ENCODE assay signal across 7 mouse cellular contexts in genomic region chr10:17795767-17796631, GRCm38 (mm10). TPM values are rescaled to one million over a fixed set of nuclear protein-coding genes. Genes with fewer than 3 reads are reported as not detected.
DNase-seq lines count a peak whose midpoint lies in the region; ATAC-seq lines count a peak whose summit lies in the region.

Gene Txlnb (plus strand): TSS chr10:17796226.

- H3K9me3 ChIP-seq in embryonic facial prominence, embryonic 10.5 days, result no peaks in the 10 kb centered on the region
- no peaks in the 10 kb centered on the region for H3K9me3 ChIP-seq in limb, embryonic 15.5 days
- no peaks in the 10 kb centered on the region for H3K9me3 ChIP-seq in midbrain, embryonic 15.5 days

- DNase-seq in ZHBTc4 (ENCODE audit: low read depth, low spot score), result peak; percentile 79
- DNase-seq in embryonic facial prominence, embryonic 10.5 days (ENCODE audit: low spot score), result peak; percentile 82
- peak; percentile 85 to 87 for DNase-seq in heart, adult 18-20 months
- peak; percentile 33 for DNase-seq in kidney, adult 11 months
- peak; percentile 67 to 70 for DNase-seq in spleen, postnatal 36 days (ENCODE audit: low spot score in 2 of 2)

- H3K27ac ChIP-seq in embryonic facial prominence, embryonic 10.5 days (replicated peaks), result peak within 1 kb of the TSS; percentile 87
- H3K27ac ChIP-seq in limb, embryonic 15.5 days, result peak within 1 kb of the TSS; percentile 79
- peak within 1 kb of the TSS; percentile 69 for H3K27ac ChIP-seq in midbrain, embryonic 15.5 days

- no peaks in the 10 kb centered on the region for H3K36me3 ChIP-seq in embryonic facial prominence, embryonic 10.5 days (replicated peaks)
- H3K36me3 ChIP-seq in limb, embryonic 15.5 days, result no peaks in the 10 kb centered on the region
- no peaks in the 10 kb centered on the region for H3K36me3 ChIP-seq in midbrain, embryonic 15.5 days (replicated peaks)

- H3K4me1 ChIP-seq in embryonic facial prominence, embryonic 10.5 days, result peaks cover 25% of the 10 kb centered on the region
- H3K4me1 ChIP-seq in limb, embryonic 15.5 days, result peaks cover 26% of the 10 kb centered on the region; the same call in 1 of the 2 replicates
- peaks cover 14% of the 10 kb centered on the region for H3K4me1 ChIP-seq in midbrain, embryonic 15.5 days

- peak within 1 kb of the TSS; percentile 39 for H3K4me2 ChIP-seq in limb, embryonic 15.5 days
- peak within 1 kb of the TSS; percentile 51 for H3K4me2 ChIP-seq in midbrain, embryonic 15.5 days

- ATAC-seq in limb, embryonic 15.5 days (ENCODE audit: insufficient number of reproducible peaks, low FRiP score, low TSS enrichment, low read depth), result peak; percentile 79
- ATAC-seq in midbrain, embryonic 15.5 days (replicated peaks), result peak; percentile 90

- no peaks in the 10 kb centered on the region for H3K27me3 ChIP-seq in embryonic facial prominence, embryonic 10.5 days (replicated peaks; ENCODE audit: low read depth, poor library complexity, severe bottlenecking)
- no peaks in the 10 kb centered on the region for H3K27me3 ChIP-seq in limb, embryonic 15.5 days
- no peaks in the 10 kb centered on the region for H3K27me3 ChIP-seq in midbrain, embryonic 15.5 days (replicated peaks)

- peak within 1 kb of the TSS; percentile 44 for H3K4me3 ChIP-seq in embryonic facial prominence, embryonic 10.5 days
- H3K4me3 ChIP-seq in limb, embryonic 15.5 days, result peak within 1 kb of the TSS; percentile 28
- peak within 1 kb of the TSS; percentile 26 for H3K4me3 ChIP-seq in midbrain, embryonic 15.5 days

- H3K9ac ChIP-seq in limb, embryonic 15.5 days, result no peak within 1 kb of the TSS
- H3K9ac ChIP-seq in midbrain, embryonic 15.5 days, result peak within 1 kb of the TSS; percentile 31

- WGBS in embryonic facial prominence, embryonic 10.5 days, result 13% methylated on average over 13 of the region's 13 CpGs
- WGBS in limb, embryonic 15.5 days, result 6% methylated on average over 13 of the region's 13 CpGs
- WGBS in midbrain, embryonic 15.5 days, result 3% methylated on average over 13 of the region's 13 CpGs

RNA-seq across cellular contexts. Expression of gene Txlnb, which starts in this region (rescaled TPM):
- 0.98 and 1.6 TPM in 2 replicates for polyA plus RNA-seq in embryonic facial prominence, embryonic 10.5 days (2016; fragmentation: Nextera tagmentation; extraction: Ambion mirVana)
- total RNA-seq in heart, adult 18-20 months (2021), result 100 to 1,000 TPM; 325 to 387 TPM
- 3.5 and 7.4 TPM in 2 replicates for polyA plus RNA-seq in limb, embryonic 15.5 days (2015; fragmentation: Nextera tagmentation; extraction: Ambion mirVana)
- 0.91 and 0.96 TPM in 2 replicates for polyA plus RNA-seq in midbrain, embryonic 15.5 days (2015; fragmentation: Nextera tagmentation; extraction: Ambion mirVana)

Comparison
In these comparisons a context has a peak if more than half of its experiments do, and no peak if none do; other contexts are left out.
1. Peak in every context shown above with its lines: DNase-seq, ATAC-seq, H3K4me3 ChIP-seq and H3K27ac ChIP-seq.
2. Peak in ATAC-seq, H3K4me3 ChIP-seq, H3K27ac ChIP-seq, H3K9ac ChIP-seq and H3K4me2 ChIP-seq in midbrain, embryonic 15.5 days; RNA of the gene not detected or under 1 TPM.
3. DNase-seq: peak in every context shown above with its lines; median percentile 86 in heart, adult 18-20 months; 82 in embryonic facial prominence, embryonic 10.5 days; 79 in ZHBTc4; 68 in spleen, postnatal 36 days; 33 in kidney, adult 11 months.